ENCODE assay signal across 9 mouse cellular contexts in the genomic region with DNA sequence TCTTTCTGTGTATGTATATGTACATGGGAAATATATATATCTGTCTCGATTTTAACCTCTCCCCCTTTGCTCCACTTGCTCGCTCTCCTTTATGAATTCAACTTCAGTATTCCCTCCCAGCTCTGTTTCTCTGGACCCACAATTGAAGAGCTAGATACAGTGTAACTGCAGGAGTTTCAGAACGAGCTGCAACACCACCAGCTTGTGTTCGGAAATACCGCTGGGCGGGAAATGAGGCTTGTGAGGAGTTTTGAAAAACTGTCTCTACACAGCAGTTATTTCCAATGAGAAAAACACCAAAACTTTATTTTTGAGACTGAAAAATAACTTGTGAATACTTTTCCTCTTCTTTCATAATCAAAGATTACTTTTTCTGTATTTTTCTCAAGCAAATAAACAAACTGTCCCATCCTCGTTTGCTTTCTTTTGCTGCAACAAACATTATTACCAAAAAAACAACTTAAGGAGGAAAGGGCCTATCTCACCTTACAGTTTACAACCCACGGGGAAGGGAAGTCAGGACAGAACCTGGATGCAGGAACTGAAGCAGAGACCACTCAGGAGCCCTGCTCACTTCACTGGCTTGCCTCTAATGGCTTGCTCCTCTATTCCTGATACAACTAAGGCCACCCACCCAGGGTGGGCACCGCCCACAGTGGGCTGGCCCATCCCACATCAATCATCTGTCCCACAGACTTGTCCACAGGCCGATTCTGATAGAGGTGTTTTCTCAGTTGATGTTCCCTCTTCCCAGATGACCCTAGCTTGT. TPM values are rescaled to one million over a fixed set of nuclear protein-coding genes. Genes with fewer than 3 reads are reported as not detected.
DNase-seq lines count a peak whose midpoint lies in the region; ATAC-seq and TF ChIP-seq lines count a peak whose summit lies in the region.
"Had no signal": no experiment of that assay in that cellular context is flagged by ENCODE, and none has a peak within 500 bp of the region (broad histone marks: within the 10 kb centered on the region; RNA-seq: fewer than 3 reads in every experiment).

No protein-coding gene starts in this region.

- peak; percentile 38 for DNase-seq in lung, embryonic 14.5 days
- no peak for DNase-seq in lung, adult 2 months
- DNase-seq in brain, embryonic 14.5 days (ENCODE audit: low read depth) = peak; percentile 20
- peak; percentile 18 to 28 for DNase-seq in spleen, postnatal 14 days (ENCODE audit: low spot score in 2 of 2)
- no peak for DNase-seq in kidney, postnatal 14 days
- DNase-seq in right cerebral cortex, adult 2 months (ENCODE audit: low spot score in 2 of 2) = no peak
- DNase-seq in adipocyte (ENCODE audit: low spot score) = no peak

- H3K9ac ChIP-seq in lung, embryonic 14.5 days = no peak overlapping the region
- H3K9ac ChIP-seq in hindbrain, embryonic 13.5 days = no peak overlapping the region

- H3K9me3 ChIP-seq in lung, embryonic 14.5 days (ENCODE audit: low read depth, low read length) = no peaks in the 10 kb centered on the region
- no peaks in the 10 kb centered on the region for H3K9me3 ChIP-seq in hindbrain, embryonic 13.5 days
- H3K9me3 ChIP-seq: limb, embryonic 15.5 days had no signal

- no peaks in the 10 kb centered on the region for H3K36me3 ChIP-seq in lung, embryonic 14.5 days (ENCODE audit: insufficient read depth)
- H3K36me3 ChIP-seq in hindbrain, embryonic 13.5 days = no peaks in the 10 kb centered on the region
- H3K36me3 ChIP-seq: limb, embryonic 15.5 days had no signal

- H3K27me3 ChIP-seq in lung, embryonic 14.5 days (ENCODE audit: insufficient read depth, low read length) = no peaks in the 10 kb centered on the region
- no peaks in the 10 kb centered on the region for H3K27me3 ChIP-seq in hindbrain, embryonic 13.5 days
- H3K27me3 ChIP-seq: limb, embryonic 15.5 days had no signal

- no peak overlapping the region for H3K27ac ChIP-seq in lung, embryonic 14.5 days (ENCODE audit: low read depth)
- H3K27ac ChIP-seq in hindbrain, embryonic 13.5 days = peak overlapping the region; percentile 97; the same call in 1 of the 2 replicates

- H3K4me3 ChIP-seq in lung, embryonic 14.5 days (ENCODE audit: low read depth, low read length) = no peak overlapping the region
- no peak overlapping the region for H3K4me3 ChIP-seq in lung, adult 2 months (replicated peaks; ENCODE audit: extremely low read depth, low read depth, low read length)
- 0 out of 2 replicates have a peak overlapping the region, but pooled peaks have one; percentile 88 for H3K4me3 ChIP-seq in hindbrain, embryonic 13.5 days

- no peak for TF ChIP-seq POLR2A in lung, adult 2 months (IDR thresholded peaks at IDR 0.05; ENCODE audit: borderline replicate concordance, extremely low read depth, low read depth, low read length)
- no peak for TF ChIP-seq POLR2A in brain, embryonic 14.5 days (IDR thresholded peaks at IDR 0.05; ENCODE audit: borderline replicate concordance, extremely low read depth, insufficient read depth, insufficient read length, poor library complexity, severe bottlenecking)

- 35% methylated on average over 10 of the region's 10 CpGs for whole genome bisulfite sequencing in lung, embryonic 14.5 days
- 45% methylated on average over 10 of the region's 10 CpGs for WGBS in lung, adult 2 months
- WGBS in hindbrain, embryonic 13.5 days = 53% methylated on average over 10 of the region's 10 CpGs

- ATAC-seq in lung, embryonic 14.5 days (ENCODE audit: insufficient read depth) = no peak
- ATAC-seq in hindbrain, embryonic 13.5 days (ENCODE audit: low FRiP score) = no peak

- TF ChIP-seq CTCF in lung, embryonic 14.5 days (IDR thresholded peaks at IDR 0.05; ENCODE audit: low read depth) = no peak
- TF ChIP-seq CTCF in lung, adult 2 months (IDR thresholded peaks at IDR 0.05; ENCODE audit: insufficient read depth, low read length) = no peak
- no peak for TF ChIP-seq CTCF in brain, embryonic 14.5 days (IDR thresholded peaks at IDR 0.05; ENCODE audit: borderline replicate concordance, extremely low read depth, insufficient read depth, insufficient read length)

- H3K4me1 ChIP-seq in lung, embryonic 14.5 days (ENCODE audit: insufficient read depth) = peaks cover 4% of the 10 kb centered on the region
- peaks cover 10% of the 10 kb centered on the region for H3K4me1 ChIP-seq in lung, adult 2 months (ENCODE audit: control insufficient read depth, insufficient read depth, low read length)
- peaks cover 31% of the 10 kb centered on the region for H3K4me1 ChIP-seq in hindbrain, embryonic 13.5 days (replicated peaks)

- H3K4me2 ChIP-seq in lung, embryonic 14.5 days = peak overlapping the region; percentile 63
- H3K4me2 ChIP-seq in hindbrain, embryonic 13.5 days = peak overlapping the region; percentile 80; the same call in 1 of the 2 replicates

RNA-seq across cellular contexts. Expression of a gene that starts 1.3 kb away (rescaled TPM):
- polyA plus RNA-seq in lung, embryonic 14.5 days (2014; fragmentation: Nextera tagmentation; extraction: Ambion mirVana) = 27.3 and 32.3 TPM in 2 replicates
- polyA plus RNA-seq in lung, adult 2 months (2012; rRNA removed) = 5.9 and 6.0 TPM in 2 replicates
- polyA plus RNA-seq in brain, embryonic 14.5 days (2012; rRNA removed) = 30.7 and 34.9 TPM in 2 replicates
- 38.9 and 43.5 TPM in 2 replicates for polyA plus RNA-seq in hindbrain, embryonic 13.5 days (2015; fragmentation: Nextera tagmentation; extraction: Ambion mirVana)

Comparison
In these comparisons a context has a peak if more than half of its experiments do, and no peak if none do; other contexts are left out.
1. DNase-seq: peak in lung, embryonic 14.5 days (single experiment), brain, embryonic 14.5 days (single experiment) and spleen, postnatal 14 days (2 of 2); none in lung, adult 2 months (single experiment), kidney, postnatal 14 days (single experiment), right cerebral cortex, adult 2 months (0 of 2) and adipocyte (single experiment).